Mouse (Mus musculus): ENCODE results near the gene Nudt19. TPM values are rescaled to one million over a fixed set of nuclear protein-coding genes. Genes with fewer than 3 reads are reported as not detected.
A peak's percentile ranks its signal among the peaks of the same experiment; 100 is the strongest.
"Not testable (repeated sequence)": the region's sequence is repeated elsewhere in the genome, so short reads cannot be mapped to it uniquely, and the experiment has no call there.

Nudt19 gene
- polyA plus RNA-seq, 1 experiment from 2014 or later, result 50.7 TPM

DNA sequence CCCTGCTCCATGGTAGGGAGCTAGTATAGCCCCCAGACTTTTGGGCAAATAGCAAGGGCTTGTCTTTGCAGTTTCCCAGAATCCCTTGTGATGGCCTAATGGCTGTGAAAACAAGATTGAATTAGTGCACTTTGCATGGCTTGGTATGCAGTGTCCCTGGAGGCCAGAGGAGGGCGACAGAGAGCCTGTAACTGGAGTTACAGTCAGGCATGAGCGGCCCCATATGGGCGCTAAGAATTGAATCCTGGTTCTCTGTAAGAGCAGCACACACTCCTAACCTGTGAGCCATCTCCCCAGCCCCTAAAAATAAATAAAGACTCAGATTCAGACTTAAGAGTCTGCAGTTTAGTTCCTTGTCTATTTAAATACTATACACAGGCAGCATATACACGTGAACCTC, 23.7 kb upstream of the Nudt19 start:
- H3K4me1 ChIP-seq (ENCODE audit: control insufficient read depth, low read depth, low read length), result peaks cover 7% of the 10 kb centered on the region
- H3K9me3 ChIP-seq (replicated peaks; ENCODE audit: control insufficient read depth, low read length), result no peaks in the 10 kb centered on the region
- peaks cover 39% of the 10 kb centered on the region for H3K27me3 ChIP-seq (ENCODE audit: control insufficient read depth, insufficient read depth, low read depth, low read length)
- H3K36me3 ChIP-seq (ENCODE audit: control insufficient read depth, insufficient read depth), result no peaks in the 10 kb centered on the region
- H3K4me2 ChIP-seq (ENCODE audit: low read depth, low read length), result no peak overlapping the region
- H3K4me3 ChIP-seq (ENCODE audit: low read depth, low read length), result no peak overlapping the region
- WGBS (ENCODE audit: insufficient replicate concordance), result 36% methylated on average over 4 of the region's 4 CpGs
- no peak for ATAC-seq (ENCODE audit: low read depth)
- H3K27ac ChIP-seq (ENCODE audit: low read length), result no peak overlapping the region
- no peak overlapping the region for H3K9ac ChIP-seq (ENCODE audit: low read depth, low read length)

DNA sequence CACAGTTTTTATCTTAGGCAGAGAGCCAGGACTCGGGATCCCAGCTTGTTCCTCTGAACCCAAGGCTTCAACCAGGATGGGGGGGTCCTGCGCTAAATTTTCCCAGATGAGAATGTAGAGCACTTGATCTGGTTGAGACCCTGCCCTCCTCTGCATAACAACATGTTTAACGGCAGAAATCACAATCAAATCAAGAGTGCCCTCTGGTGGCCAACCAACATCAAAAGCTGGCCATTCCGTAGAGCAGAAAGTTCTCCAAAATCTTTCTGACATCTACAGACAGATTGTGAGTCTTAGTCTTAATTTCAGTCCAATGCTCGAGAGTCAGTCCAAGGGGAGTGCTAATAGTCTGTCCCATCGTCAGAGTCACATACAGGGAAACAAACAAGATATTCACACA, 14.8 kb upstream of the Nudt19 start:
- not testable (repeated sequence) for H3K9me3 ChIP-seq (replicated peaks; ENCODE audit: control insufficient read depth, low read length); H3K4me3 ChIP-seq (ENCODE audit: low read depth, low read length); H3K4me1 ChIP-seq (ENCODE audit: control insufficient read depth, low read depth, low read length); H3K27ac ChIP-seq (ENCODE audit: low read length); H3K4me2 ChIP-seq (ENCODE audit: low read depth, low read length); H3K9ac ChIP-seq (ENCODE audit: low read depth, low read length); H3K36me3 ChIP-seq (ENCODE audit: control insufficient read depth, insufficient read depth); ATAC-seq (ENCODE audit: low read depth); H3K27me3 ChIP-seq (ENCODE audit: control insufficient read depth, insufficient read depth, low read depth, low read length)
- 9% methylated on average over 6 of the region's 6 CpGs for WGBS (ENCODE audit: insufficient replicate concordance)

DNA sequence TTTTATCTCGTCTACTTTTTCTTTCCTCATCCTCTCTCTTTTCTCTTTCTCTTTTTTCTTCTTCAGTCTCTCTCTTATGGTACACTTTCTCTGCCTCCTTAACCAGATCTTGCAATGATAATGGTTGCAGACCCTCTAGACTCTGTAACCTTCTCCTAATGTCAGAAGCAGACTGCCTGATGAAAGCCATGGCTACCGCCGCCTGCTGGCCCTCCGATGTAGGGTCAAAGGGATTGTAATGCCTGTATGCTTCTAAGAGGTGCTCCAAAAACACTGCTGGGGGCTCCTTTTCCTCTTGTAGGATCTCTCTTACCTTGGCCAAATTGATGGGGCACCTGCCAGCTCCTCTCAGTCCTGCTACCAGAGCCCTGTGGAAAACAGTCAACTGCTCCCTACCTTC, 13.6 kb upstream of the Nudt19 start:
- H3K9me3 ChIP-seq (replicated peaks; ENCODE audit: control insufficient read depth, low read length); H3K36me3 ChIP-seq (ENCODE audit: control insufficient read depth, insufficient read depth); H3K27ac ChIP-seq (ENCODE audit: low read length); ATAC-seq (ENCODE audit: low read depth); H3K9ac ChIP-seq (ENCODE audit: low read depth, low read length); H3K4me2 ChIP-seq (ENCODE audit: low read depth, low read length); H3K27me3 ChIP-seq (ENCODE audit: control insufficient read depth, insufficient read depth, low read depth, low read length); H3K4me1 ChIP-seq (ENCODE audit: control insufficient read depth, low read depth, low read length); H3K4me3 ChIP-seq (ENCODE audit: low read depth, low read length): not testable (repeated sequence)
- 71% methylated on average over 4 of the region's 4 CpGs for WGBS (ENCODE audit: insufficient replicate concordance)

DNA sequence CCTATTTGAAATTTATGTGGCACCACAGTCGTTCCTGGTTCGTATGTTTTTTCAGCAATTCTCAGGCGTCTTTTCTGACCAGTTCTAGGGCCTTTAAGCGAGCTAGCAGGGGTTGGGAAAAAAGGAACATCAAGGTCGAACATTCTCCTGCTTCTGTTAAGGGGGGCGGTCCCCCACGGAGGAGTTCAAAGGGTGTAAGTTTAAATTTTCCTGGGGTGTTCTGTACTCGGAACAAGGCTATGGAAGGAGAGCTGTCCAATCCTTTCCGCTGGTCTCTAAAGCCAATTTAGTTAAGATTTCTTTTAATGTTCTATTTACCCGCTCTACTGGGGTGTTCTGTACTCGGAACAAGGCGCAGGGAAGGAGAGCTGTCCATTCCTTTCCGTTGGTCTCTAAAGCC, 9.9 kb upstream of the Nudt19 start:
- 74% methylated on average over 13 of the region's 13 CpGs for WGBS (ENCODE audit: insufficient replicate concordance)
- not testable (repeated sequence) for H3K27me3 ChIP-seq (ENCODE audit: control insufficient read depth, insufficient read depth, low read depth, low read length); H3K4me2 ChIP-seq (ENCODE audit: low read depth, low read length); H3K9me3 ChIP-seq (replicated peaks; ENCODE audit: control insufficient read depth, low read length); ATAC-seq (ENCODE audit: low read depth); H3K27ac ChIP-seq (ENCODE audit: low read length); H3K4me3 ChIP-seq (ENCODE audit: low read depth, low read length); H3K9ac ChIP-seq (ENCODE audit: low read depth, low read length); H3K36me3 ChIP-seq (ENCODE audit: control insufficient read depth, insufficient read depth)
- peaks cover 18% of the 10 kb centered on the region for H3K4me1 ChIP-seq (ENCODE audit: control insufficient read depth, low read depth, low read length)

DNA sequence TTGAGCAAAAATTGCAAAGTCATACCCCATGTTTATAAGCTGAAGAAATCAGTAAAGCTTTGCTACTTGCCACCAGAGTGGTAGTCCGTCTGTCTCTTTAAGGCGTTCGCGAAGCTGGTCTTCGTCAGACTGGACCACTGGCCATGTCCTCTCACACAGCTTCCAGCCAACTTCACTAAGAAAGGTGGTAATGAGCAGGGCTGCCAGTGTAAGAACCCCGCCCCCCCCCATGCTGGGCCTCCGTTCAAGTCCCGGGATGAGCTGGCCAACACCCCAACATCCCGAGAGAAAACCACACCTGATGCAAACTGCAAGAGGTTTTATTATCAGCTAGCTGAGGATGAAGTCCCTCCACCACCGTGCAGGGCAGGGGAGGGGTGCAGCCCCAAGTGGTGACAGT, 8.8 kb upstream of the Nudt19 start:
- H3K27me3 ChIP-seq (ENCODE audit: control insufficient read depth, insufficient read depth, low read depth, low read length); H3K4me2 ChIP-seq (ENCODE audit: low read depth, low read length); H3K27ac ChIP-seq (ENCODE audit: low read length); H3K9me3 ChIP-seq (replicated peaks; ENCODE audit: control insufficient read depth, low read length); H3K4me3 ChIP-seq (ENCODE audit: low read depth, low read length); H3K36me3 ChIP-seq (ENCODE audit: control insufficient read depth, insufficient read depth); ATAC-seq (ENCODE audit: low read depth); H3K9ac ChIP-seq (ENCODE audit: low read depth, low read length): not testable (repeated sequence)
- H3K4me1 ChIP-seq (ENCODE audit: control insufficient read depth, low read depth, low read length), result peaks cover 28% of the 10 kb centered on the region
- 79% methylated on average over 10 of the region's 10 CpGs for WGBS (ENCODE audit: insufficient replicate concordance)

DNA sequence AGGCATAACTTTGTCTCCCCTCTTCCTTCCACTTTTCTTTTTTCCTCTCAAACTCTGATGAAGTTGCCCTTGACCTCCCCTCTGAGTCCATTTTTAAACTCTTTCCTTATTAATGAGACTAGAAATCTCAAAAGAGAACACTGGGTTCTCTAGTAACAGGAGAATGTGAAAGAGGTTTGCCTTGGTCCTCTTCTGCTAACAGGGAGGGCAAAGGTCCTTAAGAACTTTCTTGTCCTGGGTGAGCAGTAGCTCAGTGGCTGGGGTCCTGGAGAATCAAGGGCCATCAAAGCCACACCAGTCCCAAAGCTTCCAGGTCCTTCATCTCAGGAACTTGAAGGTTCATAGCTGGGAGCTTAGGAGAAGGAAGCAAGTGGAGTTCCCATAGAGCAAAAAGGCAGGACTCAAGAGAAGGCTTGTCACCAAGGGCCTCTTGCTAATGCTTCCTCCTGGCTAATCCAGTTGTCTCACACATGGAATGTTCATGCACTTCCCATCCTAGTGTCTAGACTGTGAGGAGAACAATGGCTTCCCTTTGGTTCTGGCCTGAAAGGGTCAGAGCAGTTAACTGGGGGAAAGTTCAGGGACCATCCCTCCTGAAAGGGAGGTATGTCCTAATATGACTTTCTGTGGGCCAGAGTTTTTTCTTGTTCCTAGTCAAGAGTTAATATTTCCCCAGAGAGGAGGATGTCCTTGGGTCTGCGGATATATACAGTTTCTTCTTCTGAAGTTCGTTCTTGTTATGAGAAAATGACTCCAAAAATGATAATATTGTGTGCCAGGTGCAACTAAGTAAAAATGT, 8.2 kb upstream of the Nudt19 start:
- no peak overlapping the region for H3K4me2 ChIP-seq (ENCODE audit: low read depth, low read length)
- no peak overlapping the region for H3K4me3 ChIP-seq (ENCODE audit: low read depth, low read length)
- no peak overlapping the region for H3K9ac ChIP-seq (ENCODE audit: low read depth, low read length)
- no peaks in the 10 kb centered on the region for H3K36me3 ChIP-seq (ENCODE audit: control insufficient read depth, insufficient read depth)
- peaks cover 33% of the 10 kb centered on the region for H3K4me1 ChIP-seq (ENCODE audit: control insufficient read depth, low read depth, low read length)
- no peak overlapping the region; the same call in 1 of the 2 replicates for H3K27ac ChIP-seq (ENCODE audit: low read length)
- no peaks in the 10 kb centered on the region for H3K9me3 ChIP-seq (replicated peaks; ENCODE audit: control insufficient read depth, low read length)
- 82% methylated on average over 2 of the region's 2 CpGs for WGBS (ENCODE audit: insufficient replicate concordance)
- no peak for ATAC-seq (ENCODE audit: low read depth)
- no peaks in the 10 kb centered on the region for H3K27me3 ChIP-seq (ENCODE audit: control insufficient read depth, insufficient read depth, low read depth, low read length)

DNA sequence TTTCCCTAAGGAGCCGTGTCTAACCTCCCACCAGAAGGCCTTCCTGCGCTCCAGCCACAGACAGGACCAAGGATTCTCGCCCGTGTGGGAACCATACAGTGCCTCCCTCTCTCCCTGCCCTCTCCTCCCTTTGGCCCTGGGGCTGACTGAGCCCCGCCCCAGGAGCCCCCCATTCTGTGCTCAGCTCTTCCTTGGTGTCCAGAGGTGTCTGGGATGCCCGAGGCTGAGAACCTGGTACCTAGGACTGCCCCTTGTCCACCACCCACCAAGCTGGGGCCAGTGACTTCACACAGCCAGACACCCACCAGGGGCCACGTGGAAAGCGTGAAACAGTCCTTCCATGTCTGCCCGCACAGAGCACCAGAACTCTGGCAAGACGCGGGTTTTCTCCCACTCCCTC, 7.0 kb upstream of the Nudt19 start:
- no peaks in the 10 kb centered on the region for H3K9me3 ChIP-seq (replicated peaks; ENCODE audit: control insufficient read depth, low read length)
- peaks cover 45% of the 10 kb centered on the region for H3K4me1 ChIP-seq (ENCODE audit: control insufficient read depth, low read depth, low read length)
- no peak for ATAC-seq (ENCODE audit: low read depth)
- no peaks in the 10 kb centered on the region for H3K36me3 ChIP-seq (ENCODE audit: control insufficient read depth, insufficient read depth)
- no peak overlapping the region for H3K4me3 ChIP-seq (ENCODE audit: low read depth, low read length)
- H3K9ac ChIP-seq (ENCODE audit: low read depth, low read length), result no peak overlapping the region
- WGBS (ENCODE audit: insufficient replicate concordance), result 74% methylated on average over 11 of the region's 11 CpGs
- no peaks in the 10 kb centered on the region for H3K27me3 ChIP-seq (ENCODE audit: control insufficient read depth, insufficient read depth, low read depth, low read length)
- no peak overlapping the region for H3K4me2 ChIP-seq (ENCODE audit: low read depth, low read length)
- H3K27ac ChIP-seq (ENCODE audit: low read length), result no peak overlapping the region

DNA sequence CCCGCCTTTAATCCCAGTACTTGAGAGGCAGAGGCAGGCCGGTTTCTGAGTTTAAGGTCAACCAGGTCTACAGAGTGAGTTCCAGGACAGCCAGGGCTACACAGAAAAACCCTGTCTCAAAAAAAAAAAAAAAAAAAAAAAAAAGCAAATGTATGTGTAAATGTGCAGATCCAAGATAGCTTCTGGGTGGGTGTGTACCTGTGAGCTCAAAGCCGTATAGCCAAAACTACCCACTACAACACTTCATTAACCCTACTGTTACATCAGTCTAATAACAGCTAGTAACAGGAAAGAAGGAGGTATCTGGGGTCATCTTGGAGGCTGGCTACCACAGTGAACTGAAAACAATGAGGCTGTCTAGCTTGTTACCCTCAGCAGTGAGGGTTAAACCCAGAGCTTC, 3.7 kb upstream of the Nudt19 start:
- WGBS (ENCODE audit: insufficient replicate concordance), result 44% methylated on average over 3 of the region's 3 CpGs
- peak; percentile 56 for ATAC-seq (ENCODE audit: low read depth)

DNA sequence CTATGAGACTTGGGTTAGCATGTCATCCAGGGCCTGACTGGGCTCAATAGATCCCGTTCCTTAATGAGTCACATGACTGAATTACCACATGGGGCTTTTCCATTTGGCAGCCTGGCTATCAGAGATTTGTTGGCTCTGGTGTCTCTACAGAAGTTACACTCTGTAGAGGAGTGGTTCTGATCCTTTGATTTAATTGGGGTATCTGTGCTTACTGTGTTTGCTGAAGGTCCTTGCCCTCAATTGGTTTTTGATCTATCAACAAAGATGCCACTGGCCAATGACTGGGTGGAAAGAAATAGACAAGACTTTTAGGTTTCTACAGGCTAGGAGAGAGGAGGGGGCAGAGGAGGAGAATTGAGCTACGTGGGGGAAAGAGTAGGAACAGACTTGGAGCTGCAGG, 2.6 kb upstream of the Nudt19 start:
- no peak overlapping the region for H3K4me2 ChIP-seq (ENCODE audit: low read depth, low read length)
- H3K36me3 ChIP-seq (ENCODE audit: control insufficient read depth, insufficient read depth), result no peaks in the 10 kb centered on the region
- no peak for ATAC-seq (ENCODE audit: low read depth)
- WGBS (ENCODE audit: insufficient replicate concordance), result 61% methylated on average over 2 of the region's 2 CpGs
- no peaks in the 10 kb centered on the region for H3K9me3 ChIP-seq (replicated peaks; ENCODE audit: control insufficient read depth, low read length)
- no peak overlapping the region for H3K9ac ChIP-seq (ENCODE audit: low read depth, low read length)
- no peaks in the 10 kb centered on the region for H3K27me3 ChIP-seq (ENCODE audit: control insufficient read depth, insufficient read depth, low read depth, low read length)
- peak overlapping the region; percentile 98 for H3K27ac ChIP-seq (ENCODE audit: low read length)
- peaks cover 70% of the 10 kb centered on the region for H3K4me1 ChIP-seq (ENCODE audit: control insufficient read depth, low read depth, low read length)
- H3K4me3 ChIP-seq (ENCODE audit: low read depth, low read length), result no peak overlapping the region

More for the DNA sequence above, 3.7 kb upstream of the Nudt19 start:
- peaks cover 65% of the 10 kb centered on the region for H3K4me1 ChIP-seq (ENCODE audit: control insufficient read depth, low read depth, low read length)
- H3K4me3 ChIP-seq (ENCODE audit: low read depth, low read length), result peak overlapping the region; percentile 7; the same call in 1 of the 2 replicates
- peak overlapping the region; percentile 50 for H3K4me2 ChIP-seq (ENCODE audit: low read depth, low read length)
- peak overlapping the region; percentile 35 for H3K9ac ChIP-seq (ENCODE audit: low read depth, low read length)
- H3K9me3 ChIP-seq (replicated peaks; ENCODE audit: control insufficient read depth, low read length), result no peaks in the 10 kb centered on the region
- H3K27me3 ChIP-seq (ENCODE audit: control insufficient read depth, insufficient read depth, low read depth, low read length), result no peaks in the 10 kb centered on the region
- H3K36me3 ChIP-seq (ENCODE audit: control insufficient read depth, insufficient read depth), result no peaks in the 10 kb centered on the region
- H3K27ac ChIP-seq (ENCODE audit: low read length), result peak overlapping the region; percentile 98

Measured in liver, embryonic 16.5 days (tissue).